Mouse (Mus musculus) brain, embryonic 14.5 days (tissue): ENCODE data around the gene Mtcl1.

Experiments used
- CTCF ChIP-seq: fragments of 200-500 bp; IDR thresholded peaks from 2 replicates; pipeline ENCODE4 v1.5.1; 2012; ENCODE audit warnings: inconsistent platforms, mild to moderate bottlenecking, moderate library complexity, borderline replicate concordance; ENCODE audit not compliant: insufficient read depth, insufficient read length; ENCODE audit errors: extremely low read depth
- POLR2A ChIP-seq: fragments of 200-500 bp; IDR thresholded peaks from 2 replicates; pipeline ENCODE4 v1.6.1; 2012; ENCODE audit warnings: mild to moderate bottlenecking, inconsistent platforms, borderline replicate concordance; ENCODE audit not compliant: poor library complexity, insufficient read depth, insufficient read length, severe bottlenecking; ENCODE audit errors: extremely low read depth

DNA sequence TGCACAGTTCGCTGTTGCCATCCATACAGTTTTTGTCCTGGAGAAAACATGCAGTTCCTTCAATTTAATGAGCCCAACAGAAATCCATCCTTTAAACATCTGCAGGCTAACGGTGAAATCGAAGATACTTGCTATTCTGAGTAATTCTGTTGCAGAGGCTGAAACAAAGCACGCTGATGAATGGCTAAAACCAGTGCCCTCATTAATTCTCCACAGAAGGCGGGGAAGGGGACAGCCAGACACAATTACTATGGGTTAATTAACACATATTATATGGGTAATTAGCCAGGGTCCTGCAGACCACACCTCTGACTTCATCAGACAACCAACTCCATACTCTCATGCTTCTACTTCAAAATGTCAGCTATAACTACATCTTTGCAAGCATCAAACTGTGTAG, 32.2 kb downstream of the Mtcl1 start:
- no peak for TF ChIP-seq POLR2A
- no peak for TF ChIP-seq CTCF
